Comparison of ENCODE assay signal across 17 mouse cellular contexts in the genomic region with DNA sequence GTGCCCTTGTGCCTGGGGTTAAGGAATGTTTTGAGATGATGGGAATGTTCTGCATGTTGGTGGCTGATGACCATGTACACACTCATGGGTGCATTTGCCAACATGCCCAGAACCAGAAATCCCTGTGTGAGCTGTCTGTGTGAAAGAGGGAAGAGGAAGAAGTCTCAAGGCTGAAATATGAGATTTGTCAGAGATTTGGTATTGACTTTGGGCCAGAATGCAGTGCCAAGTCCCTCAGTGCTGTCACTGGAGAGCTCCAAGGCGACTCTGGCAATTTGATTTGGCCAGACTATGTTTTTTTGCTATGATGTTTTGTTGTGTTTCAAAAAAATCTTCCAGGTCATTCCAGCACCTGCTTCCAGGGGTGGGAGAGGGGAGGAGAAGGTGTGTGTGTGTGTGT.
DNase-seq lines count a peak whose midpoint lies in the region; TF ChIP-seq lines count a peak whose summit lies in the region.
"Had no signal": no experiment of that assay in that cellular context is flagged by ENCODE, and none has a peak within 500 bp of the region (broad histone marks: within the 10 kb centered on the region; RNA-seq: fewer than 3 reads in every experiment).

No protein-coding gene starts in this region.

- no peaks in the 10 kb centered on the region for H3K79me2 ChIP-seq in heart, adult 2 months (replicated peaks; ENCODE audit: control insufficient read depth, insufficient read depth, low read length)

- H3K27me3 ChIP-seq in heart, adult 2 months (ENCODE audit: control insufficient read depth, insufficient read depth, low read length) = no peaks in the 10 kb centered on the region
- H3K27me3 ChIP-seq: forebrain, embryonic 13.5 days; heart, embryonic 13.5 days had no signal

- H3K27ac ChIP-seq in heart, adult 2 months = no peak overlapping the region
- H3K27ac ChIP-seq: embryonic facial prominence, embryonic 10.5 days; forebrain, embryonic 13.5 days; heart, embryonic 13.5 days; hindbrain, embryonic 12.5 days had no signal

- TF ChIP-seq POLR2A in heart, adult 2 months (IDR thresholded peaks at IDR 0.05; ENCODE audit: insufficient read depth, low read depth, low read length) = no peak

- H3K4me1 ChIP-seq in heart, adult 2 months (ENCODE audit: control insufficient read depth, insufficient read depth, low read length) = no peaks in the 10 kb centered on the region
- H3K4me1 ChIP-seq: embryonic facial prominence, embryonic 10.5 days; forebrain, embryonic 13.5 days; heart, embryonic 13.5 days; hindbrain, embryonic 12.5 days had no signal

- no peaks in the 10 kb centered on the region for H3K36me3 ChIP-seq in heart, adult 2 months (ENCODE audit: control insufficient read depth, insufficient read depth, low read length)
- H3K36me3 ChIP-seq: embryonic facial prominence, embryonic 10.5 days; heart, embryonic 13.5 days; hindbrain, embryonic 12.5 days had no signal

- intact Hi-C loops in heart, adult 2 months (cut with DNase I) = no loop called here

- WGBS in heart, adult 2 months = 61% methylated on average over 1 of the region's 1 CpGs

- H3K9ac ChIP-seq in heart, adult 2 months (ENCODE audit: low read depth, low read length) = no peak overlapping the region
- H3K9ac ChIP-seq: forebrain, embryonic 13.5 days; forebrain, postnatal 0 days; heart, embryonic 13.5 days; hindbrain, embryonic 12.5 days had no signal

- peak; percentile 25 to 34 for DNase-seq in cerebellum, postnatal 14 days
- DNase-seq in cerebellum, adult 8-10 months = no peak
- peak; percentile 69 for DNase-seq in adrenal gland, adult 8-10 months
- DNase-seq in adrenal gland, postnatal 36 days = peak; percentile 59 to 65
- no peak for DNase-seq in heart, adult 2 months
- no peak for DNase-seq in urinary bladder, postnatal 36 days (ENCODE audit: low spot score in 2 of 2)
- DNase-seq: B cell, adult 2 months; cerebellum, adult 2 months; forebrain, postnatal 0 days; gastrocnemius, postnatal 14 days; heart, postnatal 36 days; kidney, adult 11 months; kidney, adult 9 months had no signal

- no peak overlapping the region for H3K4me3 ChIP-seq in heart, adult 2 months
- H3K4me3 ChIP-seq: embryonic facial prominence, embryonic 10.5 days; forebrain, embryonic 13.5 days; heart, embryonic 13.5 days; hindbrain, embryonic 12.5 days had no signal

- no peak for TF ChIP-seq CTCF in heart, adult 2 months (IDR thresholded peaks at IDR 0.05)

- no peak for TF ChIP-seq EP300 in heart, adult 2 months (IDR thresholded peaks at IDR 0.05; ENCODE audit: insufficient read depth, low read depth, low read length)

Comparison
In these comparisons a context has a peak if more than half of its experiments do, and no peak if none do; other contexts are left out.
1. DNase-seq: peak in cerebellum, postnatal 14 days (2 of 2), adrenal gland, adult 8-10 months (single experiment) and adrenal gland, postnatal 36 days (2 of 2); none in cerebellum, adult 8-10 months (single experiment), heart, adult 2 months (0 of 2) and urinary bladder, postnatal 36 days (0 of 2).